Mouse (Mus musculus) forebrain, postnatal 0 days (tissue): ENCODE measurements at regions not wholly inside any gene's neighbourhood (a gene's known extent, or its start where the extent isn't known, plus 50 kb on each side); places are given as distances from the start of the nearest gene placed in this dataset.

Experiments
- ATAC-seq: fragments of 200-750 bp; cut with Nextera tagmentation; 2 replicates; pipeline ENCODE4 v1.8.0; 2017; ENCODE audit warnings: mild to moderate bottlenecking, moderate library complexity
- DNase-seq: peaks from one replicate; pipeline ENCODE4 v3.0.0-alpha.2; 2015
- H3K27ac ChIP-seq: fragments of 300-500 bp; sonication (generic); 2 replicates; pipeline ENCODE4 v1.5.1; 2014; ENCODE audit warnings: low read depth, mild to moderate bottlenecking, antibody characterized with exemption, low read length, moderate library complexity, mixed read lengths
- H3K27me3 ChIP-seq: fragments of 300-500 bp; sonication (generic); 2 replicates; pipeline ENCODE4 v1.6.1; 2014; ENCODE audit warnings: mild to moderate bottlenecking, low read length, mixed read lengths; ENCODE audit not compliant: insufficient read depth
- H3K36me3 ChIP-seq: fragments of 300-500 bp; sonication (generic); 2 replicates; pipeline ENCODE4 v1.6.1; 2014; ENCODE audit warnings: mild to moderate bottlenecking, moderate library complexity; ENCODE audit not compliant: insufficient read depth
- H3K4me1 ChIP-seq: fragments of 300-500 bp; sonication (generic); 2 replicates; pipeline ENCODE4 v1.6.1; 2014; ENCODE audit warnings: antibody characterized with exemption; ENCODE audit not compliant: insufficient read depth
- H3K4me2 ChIP-seq: fragments of 300-500 bp; sonication (generic); 2 replicates; pipeline ENCODE4 v1.6.1; 2014; ENCODE audit warnings: low read depth, mild to moderate bottlenecking, moderate library complexity
- H3K4me3 ChIP-seq: fragments of 300-500 bp; sonication (generic); 2 replicates; pipeline ENCODE4 v1.5.1; 2014; ENCODE audit warnings: low read depth, low read length, mixed read lengths
- H3K9ac ChIP-seq: fragments of 300-500 bp; sonication (generic); 2 replicates; pipeline ENCODE4 v1.6.1; 2014; ENCODE audit warnings: mild to moderate bottlenecking
- H3K9me3 ChIP-seq: fragments of 300-500 bp; sonication (generic); 2 replicates; pipeline ENCODE4 v1.6.1; 2016; ENCODE audit warnings: low read length
- CTCF ChIP-seq: sonication (generic); IDR thresholded peaks from 2 replicates; pipeline ENCODE4 v1.5.1; 2016; ENCODE audit warnings: antibody characterized with exemption, control low read depth, low read depth
- WGBS: fragments of 180-500 bp; shearing (Covaris S2); extraction: QIAGEN DNeasy Blood & Tissue Kit; methylation state at CpG from one replicate; pipeline ENCODE4 v1.1.7; 2014; 5-methylcytosine and 5-hydroxymethylcytosine counted together

DNA sequence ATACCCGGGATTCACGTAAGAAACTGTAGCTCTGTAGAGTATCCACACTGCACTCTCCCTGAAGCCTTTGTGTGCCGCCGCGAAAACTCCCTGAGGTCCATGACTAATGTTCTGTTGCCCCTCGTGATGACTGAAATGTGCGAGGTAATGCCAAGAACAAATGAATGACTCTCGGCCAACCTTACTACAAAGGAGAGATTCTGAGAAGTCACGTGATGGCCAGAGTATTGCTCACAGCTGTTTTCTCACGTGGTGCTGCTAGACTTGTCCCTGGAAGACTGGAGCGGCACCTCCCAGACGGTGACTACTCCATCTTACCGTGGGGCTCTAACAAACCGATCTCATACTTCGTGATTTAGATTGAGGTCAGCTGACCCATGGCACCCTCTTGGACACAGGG lies 136.9 kb downstream of the Lrig3 start:
- TF ChIP-seq CTCF: no peak
- Histone ChIP-seq H3K27me3 (no peaks in the 10 kb centered on the region), H3K4me3 (no peak overlapping the region), H3K9me3 (no peaks in the 10 kb centered on the region), H3K36me3 (no peaks in the 10 kb centered on the region), H3K27ac (no peak overlapping the region), H3K4me2 (no peak overlapping the region), H3K4me1 (no peaks in the 10 kb centered on the region), H3K9ac (no peak overlapping the region)
- no peak for DNase-seq
- ATAC-seq: no peak
- 89% methylated on average over 15 of the region's 15 CpGs for WGBS

DNA sequence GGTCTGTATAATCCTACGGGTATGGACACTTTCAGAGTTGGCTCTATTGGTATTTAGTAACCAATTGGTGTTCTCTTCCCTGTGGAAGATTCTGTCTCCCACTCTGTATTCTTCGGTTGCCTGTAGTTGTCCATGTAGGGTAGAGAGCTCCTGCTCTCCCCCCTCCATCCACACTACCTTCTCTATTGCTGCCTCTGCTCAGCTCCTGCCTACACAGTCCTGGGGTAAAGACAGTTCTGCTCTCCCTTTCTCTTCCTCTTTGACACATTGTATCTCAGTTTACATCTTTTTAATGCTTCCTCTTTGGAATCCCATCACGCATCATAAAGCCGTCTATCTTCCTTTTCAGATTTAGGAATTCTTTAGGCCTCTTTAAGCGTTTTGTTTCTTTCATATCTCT lies 147.1 kb downstream of the Lrig3 start:
- WGBS: 87% methylated on average over 5 of the region's 5 CpGs
- ATAC-seq: no peak
- H3K4me1 ChIP-seq: no peaks in the 10 kb centered on the region

DNA sequence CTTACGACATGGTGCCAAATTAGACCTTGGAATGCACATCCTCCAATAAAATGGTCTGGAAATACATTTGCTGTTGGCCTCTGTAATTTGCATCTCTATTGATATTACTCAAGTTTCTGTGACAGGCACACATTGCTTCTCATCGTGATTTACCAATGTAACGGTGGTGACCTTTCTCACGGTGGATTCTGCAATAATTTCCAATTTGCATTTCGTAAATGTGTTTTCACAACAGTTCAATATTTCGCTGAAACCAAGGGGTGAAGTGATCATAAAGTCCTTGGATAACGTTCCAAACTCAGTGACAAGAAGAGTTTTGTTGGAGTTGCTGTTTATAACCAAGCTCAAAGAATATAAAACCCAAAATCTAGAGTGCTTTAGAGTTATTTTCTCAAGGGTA lies 149.4 kb downstream of the Lrig3 start:
- Histone ChIP-seq H3K4me2 (no peak overlapping the region), H3K4me3 (no peak overlapping the region), H3K36me3 (no peaks in the 10 kb centered on the region), H3K27me3 (no peaks in the 10 kb centered on the region), H3K9ac (no peak overlapping the region), H3K4me1 (no peaks in the 10 kb centered on the region), H3K27ac (no peak overlapping the region), H3K9me3 (no peaks in the 10 kb centered on the region)
- whole genome bisulfite sequencing: 71% methylated on average over 7 of the region's 7 CpGs
- no peak for TF ChIP-seq CTCF
- ATAC-seq (no peak), DNase-seq (no peak)

More for the DNA sequence above, 147.1 kb downstream of the Lrig3 start:
- no peak overlapping the region for H3K9ac ChIP-seq
- TF ChIP-seq CTCF: no peak
- no peak overlapping the region for H3K4me3 ChIP-seq
- no peaks in the 10 kb centered on the region for H3K27me3 ChIP-seq
- no peaks in the 10 kb centered on the region for H3K9me3 ChIP-seq
- H3K36me3 ChIP-seq: no peaks in the 10 kb centered on the region
- no peak for DNase-seq
- no peak overlapping the region for H3K4me2 ChIP-seq
- H3K27ac ChIP-seq: no peak overlapping the region

DNA sequence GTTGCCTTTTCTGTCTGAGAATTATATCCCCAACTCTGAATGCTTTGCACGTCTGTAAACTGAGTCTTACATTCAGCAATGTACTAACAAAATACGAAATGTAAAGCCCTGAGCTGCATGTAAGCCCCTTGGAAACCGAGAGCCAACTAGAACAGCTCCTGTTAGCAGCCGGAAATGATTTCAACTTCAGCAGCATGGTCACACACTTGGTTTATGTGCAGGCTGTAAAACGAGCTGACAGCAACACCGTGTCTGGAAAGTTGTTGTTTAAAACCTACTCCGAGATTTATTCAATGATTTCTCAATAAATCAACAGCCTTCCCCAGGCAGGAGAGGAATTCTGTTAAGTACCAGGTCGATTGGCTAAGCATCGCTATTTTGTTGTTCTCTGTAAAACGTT lies 155.7 kb downstream of the Lrig3 start:
- Histone ChIP-seq H3K27me3 (no peaks in the 10 kb centered on the region), H3K27ac (no peak overlapping the region), H3K9ac (no peak overlapping the region), H3K4me3 (no peak overlapping the region), H3K36me3 (no peaks in the 10 kb centered on the region), H3K4me1 (no peaks in the 10 kb centered on the region), H3K4me2 (no peak overlapping the region), H3K9me3 (no peaks in the 10 kb centered on the region)
- no peak for TF ChIP-seq CTCF
- ATAC-seq (no peak), DNase-seq (no peak)
- WGBS: 83% methylated on average over 10 of the region's 10 CpGs

DNA sequence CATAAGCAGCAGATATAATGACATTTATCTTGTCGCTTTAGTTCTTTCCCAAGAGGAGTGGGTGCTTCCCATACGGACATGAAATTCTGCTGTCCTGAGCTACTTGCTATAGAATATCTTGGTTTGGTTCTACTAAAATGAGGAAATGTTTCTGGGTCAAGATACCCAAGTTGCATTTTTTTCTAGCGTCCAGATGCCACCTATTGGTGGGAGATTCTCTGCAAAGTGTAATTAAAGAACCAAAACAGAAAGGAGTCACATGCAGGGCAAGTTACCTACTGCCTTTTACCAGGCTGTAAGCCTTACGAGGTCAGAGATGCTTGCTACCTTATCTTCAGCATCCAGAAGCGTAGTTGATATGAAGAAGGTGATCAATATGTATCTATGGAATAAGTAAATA lies 156.5 kb downstream of the Lrig3 start:
- TF ChIP-seq CTCF: no peak
- no peak for ATAC-seq
- H3K9me3 ChIP-seq: no peaks in the 10 kb centered on the region

DNA sequence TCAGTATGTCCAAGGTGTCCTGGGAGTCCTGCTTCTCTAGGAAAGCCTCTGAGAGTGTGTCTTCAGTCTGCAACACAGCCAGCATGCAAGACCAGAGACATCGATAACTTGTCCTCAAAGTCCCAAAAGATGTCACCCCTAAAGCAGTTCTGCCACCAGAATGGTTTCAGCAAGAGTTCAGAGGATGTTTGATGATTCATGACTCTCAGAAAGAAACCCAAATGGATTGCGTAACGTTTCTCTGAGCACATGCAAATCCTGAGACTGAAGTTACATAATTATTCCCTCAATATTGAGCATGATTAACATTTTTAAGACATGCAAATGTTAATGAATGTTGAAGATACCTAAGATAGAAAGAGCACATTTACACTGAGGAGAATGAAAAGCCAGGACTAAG lies 167.2 kb downstream of the Lrig3 start:
- no peak overlapping the region for H3K4me3 ChIP-seq
- H3K4me2 ChIP-seq: no peak overlapping the region
- 78% methylated on average over 3 of the region's 3 CpGs for WGBS
- H3K27me3 ChIP-seq: no peaks in the 10 kb centered on the region
- no peaks in the 10 kb centered on the region for H3K36me3 ChIP-seq
- no peaks in the 10 kb centered on the region for H3K4me1 ChIP-seq
- no peak for TF ChIP-seq CTCF
- no peak overlapping the region for H3K9ac ChIP-seq
- H3K27ac ChIP-seq: no peak overlapping the region
- ATAC-seq: no peak
- no peak for DNase-seq
- no peaks in the 10 kb centered on the region for H3K9me3 ChIP-seq

More for the DNA sequence above, 156.5 kb downstream of the Lrig3 start:
- H3K9ac ChIP-seq: no peak overlapping the region
- no peaks in the 10 kb centered on the region for H3K27me3 ChIP-seq
- H3K4me1 ChIP-seq: no peaks in the 10 kb centered on the region
- H3K4me3 ChIP-seq: no peak overlapping the region
- no peak overlapping the region for H3K4me2 ChIP-seq
- WGBS: 78% methylated on average over 5 of the region's 5 CpGs
- DNase-seq: no peak
- H3K36me3 ChIP-seq: no peaks in the 10 kb centered on the region
- H3K27ac ChIP-seq: no peak overlapping the region

DNA sequence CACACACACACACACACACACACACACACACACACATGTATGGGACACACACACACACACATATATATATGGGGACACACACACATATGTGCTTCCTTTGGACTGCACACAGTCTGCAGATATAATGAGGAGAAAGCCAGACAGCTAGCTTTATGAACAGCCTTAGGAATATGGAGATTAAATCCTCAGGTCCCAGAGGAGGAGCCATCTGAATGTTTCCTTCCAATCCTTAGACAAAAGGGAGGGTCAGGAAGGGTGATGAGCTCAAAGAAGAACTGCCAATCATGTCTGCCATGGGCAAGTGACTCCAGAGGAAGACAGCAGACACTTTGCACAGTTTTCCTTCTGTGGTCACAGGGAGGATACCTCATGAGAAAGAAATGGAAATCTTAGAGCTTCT lies 168.0 kb downstream of the Lrig3 start:
- DNase-seq: no peak
- Histone ChIP-seq H3K27me3 (no peaks in the 10 kb centered on the region), H3K27ac (no peak overlapping the region), H3K4me3 (no peak overlapping the region), H3K9ac (no peak overlapping the region), H3K9me3 (no peaks in the 10 kb centered on the region), H3K4me1 (no peaks in the 10 kb centered on the region), H3K4me2 (no peak overlapping the region), H3K36me3 (no peaks in the 10 kb centered on the region)
- no peak for ATAC-seq
- TF ChIP-seq CTCF: no peak

DNA sequence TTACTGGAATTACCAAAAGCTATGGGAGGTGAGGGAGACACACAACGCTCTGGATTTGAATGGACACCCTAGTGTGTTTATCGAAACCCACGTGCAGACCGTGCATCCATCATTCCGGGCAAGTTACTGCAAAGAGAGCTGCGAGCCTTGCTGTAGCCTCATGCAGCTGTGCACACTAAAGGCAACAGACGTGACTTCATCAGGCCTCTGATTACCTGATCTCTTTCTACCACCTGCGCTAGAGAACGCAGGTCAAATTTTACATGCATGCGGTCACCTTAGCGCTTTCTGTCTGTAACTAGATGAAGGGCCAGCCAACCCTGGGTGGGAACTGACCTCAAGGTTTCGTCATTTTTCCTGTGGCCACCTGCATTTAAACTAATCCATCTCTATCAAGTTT lies 172.6 kb downstream of the Lrig3 start:
- ATAC-seq (no peak), DNase-seq (no peak)
- TF ChIP-seq CTCF: no peak
- no peaks in the 10 kb centered on the region for H3K27me3 ChIP-seq
- H3K4me2 ChIP-seq: no peak overlapping the region
- H3K27ac ChIP-seq: no peak overlapping the region
- no peak overlapping the region for H3K9ac ChIP-seq
- no peaks in the 10 kb centered on the region for H3K36me3 ChIP-seq
- H3K4me3 ChIP-seq: no peak overlapping the region
- WGBS: 95% methylated on average over 12 of the region's 12 CpGs
- H3K9me3 ChIP-seq: no peaks in the 10 kb centered on the region
- no peaks in the 10 kb centered on the region for H3K4me1 ChIP-seq
